9 mouse cellular contexts compared by ENCODE assay signal in the genomic region with DNA sequence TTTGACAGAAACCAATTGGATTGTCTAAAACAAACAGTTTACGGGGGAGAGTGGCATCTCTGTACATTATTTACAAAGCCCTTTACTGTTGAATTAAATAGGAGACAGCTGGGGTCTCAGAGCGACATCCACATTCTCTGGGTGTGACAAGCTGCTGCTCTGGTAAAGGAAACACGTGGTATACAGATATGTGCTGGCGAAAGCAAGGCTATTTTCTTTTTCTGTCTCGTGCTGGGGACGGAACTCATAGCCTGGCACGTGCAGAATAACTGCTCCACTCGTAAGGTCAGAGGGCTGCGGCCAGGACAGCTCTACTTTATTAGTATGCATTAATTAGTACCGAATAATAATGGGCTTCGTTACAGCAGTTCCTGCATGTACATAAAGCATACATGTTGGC. TPM values are rescaled to one million over a fixed set of nuclear protein-coding genes. Genes with fewer than 3 reads are reported as not detected.
DNase-seq lines count a peak whose midpoint lies in the region; TF ChIP-seq lines count a peak whose summit lies in the region.
"Had no signal": no experiment of that assay in that cellular context is flagged by ENCODE, and none has a peak within 500 bp of the region (broad histone marks: within the 10 kb centered on the region; RNA-seq: fewer than 3 reads in every experiment).

No protein-coding gene starts in this region.

- WGBS in thymus, adult 2 months, result 12% methylated on average over 11 of the region's 11 CpGs

- no peak overlapping the region for H3K4me3 ChIP-seq in thymus, adult 2 months (ENCODE audit: control insufficient read depth, insufficient read depth, low read length)

- H3K27ac ChIP-seq in thymus, adult 2 months (ENCODE audit: control insufficient read depth, insufficient read depth, low read length), result no peak overlapping the region

- no peak for TF ChIP-seq POLR2A in thymus, adult 2 months (IDR thresholded peaks at IDR 0.05; ENCODE audit: control insufficient read depth, extremely low read depth, insufficient read depth, low read length, poor library complexity)

- no peak for TF ChIP-seq CTCF in thymus, adult 2 months (IDR thresholded peaks at IDR 0.05; ENCODE audit: borderline replicate concordance, control insufficient read depth, extremely low read depth, insufficient read depth, low read length, poor library complexity)

- no peaks in the 10 kb centered on the region for H3K27me3 ChIP-seq in thymus, adult 2 months (ENCODE audit: control insufficient read depth, insufficient read depth, low read length)

- DNase-seq in kidney, postnatal 10 days, result peak; percentile 22
- DNase-seq in kidney, postnatal 36 days, result no peak
- DNase-seq in thymus, adult 2 months, result peak; percentile 6
- no peak for DNase-seq in thymus, postnatal 25 days
- DNase-seq in induced T-regulatory cell, adult 2 months (ENCODE audit: low read depth), result peak; percentile 43
- DNase-seq in cerebellum, adult 11 months, result no peak
- DNase-seq in ovary, postnatal 10 days (ENCODE audit: low spot score), result no peak
- DNase-seq: cerebellum, postnatal 14 days; thymus, postnatal 4 days had no signal

- no peaks in the 10 kb centered on the region for H3K4me1 ChIP-seq in thymus, adult 2 months (replicated peaks; ENCODE audit: control insufficient read depth, insufficient read depth, low read length)

- no peaks in the 10 kb centered on the region for H3K36me3 ChIP-seq in thymus, adult 2 months (ENCODE audit: control insufficient read depth, insufficient read depth, low read length)

RNA-seq across cellular contexts. Expression of a gene that starts 9.5 kb away (rescaled TPM):
- polyA plus RNA-seq in thymus, adult 2 months (2012; rRNA removed), result 7.1 and 8.5 TPM in 2 replicates

RNA-seq across cellular contexts. Expression of a gene that starts 38.0 kb away (rescaled TPM):
- polyA plus RNA-seq in thymus, adult 2 months (2012; rRNA removed), result 45.6 and 46.4 TPM in 2 replicates

RNA-seq across cellular contexts. Expression of a gene that starts 39.9 kb away (rescaled TPM):
- polyA plus RNA-seq in thymus, adult 2 months (2012; rRNA removed), result 102 and 109 TPM in 2 replicates

Comparison
In these comparisons a context has a peak if more than half of its experiments do, and no peak if none do; other contexts are left out.
1. DNase-seq: peak in kidney, postnatal 10 days (single experiment), thymus, adult 2 months (single experiment) and induced T-regulatory cell, adult 2 months (single experiment); none in kidney, postnatal 36 days (0 of 2), thymus, postnatal 25 days (single experiment), cerebellum, adult 11 months (single experiment) and ovary, postnatal 10 days (single experiment).